In the genomic region with DNA sequence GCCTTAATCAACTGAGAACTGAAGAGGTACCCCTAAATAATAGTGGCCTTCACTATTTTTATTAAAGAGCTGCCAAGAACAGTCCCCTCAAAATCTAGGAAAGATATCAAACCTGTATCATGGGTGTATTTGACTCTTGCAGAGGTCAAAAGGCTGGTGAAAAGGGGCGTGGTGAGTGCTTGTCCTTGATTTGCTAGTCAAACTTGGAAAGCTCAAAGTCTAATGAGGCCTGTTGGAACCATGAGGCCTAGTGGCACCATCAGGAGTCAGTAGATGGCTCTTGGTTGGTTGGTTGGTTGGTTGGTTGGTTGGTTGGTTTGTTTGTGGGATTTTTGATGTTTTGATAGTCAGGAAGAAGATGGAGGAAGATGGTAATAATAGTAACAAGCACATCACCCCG, we compare ENCODE assay signal across 35 mouse cellular contexts. TPM values are rescaled to one million over a fixed set of nuclear protein-coding genes. Genes with fewer than 3 reads are reported as not detected.
"Had no signal": no experiment of that assay in that cellular context is flagged by ENCODE, and none has a peak within 500 bp of the region (broad histone marks: within the 10 kb centered on the region; RNA-seq: fewer than 3 reads in every experiment).

No protein-coding gene starts in this region.

- H3K4me3 ChIP-seq: left cerebral cortex, adult 2 months; limb, embryonic 10.5 days; limb, embryonic 12.5 days; limb, embryonic 13.5 days; limb, embryonic 15.5 days; liver, embryonic 12.5 days; liver, embryonic 13.5 days; liver, embryonic 15.5 days; lung, embryonic 15.5 days; megakaryocyte, embryonic 14.5 days; midbrain, embryonic 10.5 days; midbrain, embryonic 12.5 days; midbrain, embryonic 13.5 days; midbrain, embryonic 15.5 days; myocyte had no signal

- H3K9ac ChIP-seq: limb, embryonic 12.5 days; limb, embryonic 13.5 days; limb, embryonic 15.5 days; liver, embryonic 12.5 days; liver, embryonic 13.5 days; liver, embryonic 14.5 days; liver, embryonic 15.5 days; lung, embryonic 14.5 days; lung, embryonic 15.5 days; midbrain, embryonic 12.5 days; midbrain, embryonic 13.5 days; midbrain, embryonic 15.5 days had no signal

- H3K9me3 ChIP-seq: limb, embryonic 10.5 days; limb, embryonic 12.5 days; limb, embryonic 13.5 days; limb, embryonic 15.5 days; liver, embryonic 12.5 days; liver, embryonic 13.5 days; liver, embryonic 15.5 days; lung, embryonic 15.5 days; megakaryocyte, embryonic 14.5 days; midbrain, embryonic 10.5 days; midbrain, embryonic 12.5 days; midbrain, embryonic 13.5 days; midbrain, embryonic 15.5 days had no signal

- DNase-seq: left cerebral cortex, postnatal 4 days; liver; liver, embryonic 13.5 days; lung, adult 18-20 months; lung, adult 2 months; lung, embryonic 14.5 days; lung, postnatal 10 days; lung, postnatal 14 days; lung, postnatal 36 days; lung, postnatal 4 days; midbrain, embryonic 14.5 days had no signal

- H3K4me1 ChIP-seq: limb, embryonic 10.5 days; limb, embryonic 12.5 days; limb, embryonic 13.5 days; limb, embryonic 15.5 days; liver, embryonic 12.5 days; lung, embryonic 15.5 days; megakaryocyte, embryonic 14.5 days; midbrain, embryonic 10.5 days; midbrain, embryonic 12.5 days; midbrain, embryonic 13.5 days; midbrain, embryonic 15.5 days had no signal

- H3K27me3 ChIP-seq: limb, embryonic 12.5 days; limb, embryonic 13.5 days; limb, embryonic 15.5 days; liver, embryonic 12.5 days; liver, embryonic 13.5 days; liver, embryonic 15.5 days; lung, embryonic 15.5 days; megakaryocyte, embryonic 14.5 days; midbrain, embryonic 12.5 days; midbrain, embryonic 13.5 days; midbrain, embryonic 15.5 days had no signal

- ATAC-seq: liver, embryonic 12.5 days; lung, postnatal 0 days; midbrain, embryonic 13.5 days; midbrain, embryonic 15.5 days; midbrain, embryonic 16.5 days had no signal

- H3K4me2 ChIP-seq: limb, embryonic 12.5 days; limb, embryonic 13.5 days; limb, embryonic 15.5 days; liver, embryonic 11.5 days; liver, embryonic 12.5 days; liver, embryonic 13.5 days; liver, embryonic 15.5 days; lung, embryonic 14.5 days; lung, embryonic 15.5 days; midbrain, embryonic 11.5 days; midbrain, embryonic 12.5 days; midbrain, embryonic 13.5 days; midbrain, embryonic 15.5 days had no signal

- H3K27ac ChIP-seq: left cerebral cortex, adult 2 months; limb, embryonic 10.5 days; limb, embryonic 12.5 days; limb, embryonic 13.5 days; limb, embryonic 15.5 days; liver, embryonic 12.5 days; liver, embryonic 13.5 days; liver, embryonic 14.5 days; liver, embryonic 15.5 days; lung, embryonic 15.5 days; macrophage; midbrain, embryonic 10.5 days; midbrain, embryonic 12.5 days; midbrain, embryonic 13.5 days; midbrain, embryonic 15.5 days had no signal

RNA-seq across cellular contexts. Expression of a gene that starts 32.8 kb away (rescaled TPM):
- total RNA-seq: megakaryocyte progenitor cell, adult 5-6 weeks; megakaryocyte, adult 5-6 weeks; megakaryocyte-erythroid progenitor cell, adult 5-6 weeks; monocyte, adult 5-6 weeks had no signal
- polyA plus RNA-seq: liver, embryonic 12.5 days; liver, embryonic 13.5 days; liver, embryonic 15.5 days; macrophage had no signal
